Mouse (Mus musculus) liver, embryonic 12.5 days (tissue): ENCODE results near the gene Rfc4. TPM values are rescaled to one million over a fixed set of nuclear protein-coding genes. Genes with fewer than 3 reads are reported as not detected.
A peak's percentile ranks its signal among the peaks of the same experiment; 100 is the strongest.

ENCODE experiments used
- ATAC-seq: fragments of 200-750 bp; cut with Nextera tagmentation; 2 replicates; pipeline ENCODE4 v1.8.0; 2017; ENCODE audit warnings: moderate number of reproducible peaks, mild to moderate bottlenecking, moderate library complexity
- H3K27ac ChIP-seq: fragments of 300-500 bp; sonication (generic); 2 replicates; pipeline ENCODE4 v1.5.1; 2016; ENCODE audit warnings: mild to moderate bottlenecking
- H3K27me3 ChIP-seq: fragments of 300-500 bp; sonication (generic); replicated peaks from 2 replicates; pipeline ENCODE4 v1.6.1; 2016; ENCODE audit warnings: mild to moderate bottlenecking, moderate library complexity
- H3K36me3 ChIP-seq: fragments of 300-500 bp; sonication (generic); 2 replicates; pipeline ENCODE4 v1.6.1; 2016; ENCODE audit warnings: mild to moderate bottlenecking, moderate library complexity
- H3K4me1 ChIP-seq: fragments of 300-500 bp; sonication (generic); 2 replicates; pipeline ENCODE4 v1.6.1; 2016
- H3K4me2 ChIP-seq: fragments of 300-500 bp; sonication (generic); 2 replicates; pipeline ENCODE4 v1.6.1; 2016; ENCODE audit warnings: mild to moderate bottlenecking, moderate library complexity
- H3K4me3 ChIP-seq: fragments of 300-500 bp; sonication (generic); 2 replicates; pipeline ENCODE4 v1.5.1; 2016; ENCODE audit warnings: mild to moderate bottlenecking, moderate library complexity
- H3K9ac ChIP-seq: fragments of 300-500 bp; sonication (generic); 2 replicates; pipeline ENCODE4 v1.6.1; 2016; ENCODE audit warnings: mild to moderate bottlenecking, moderate library complexity
- H3K9me3 ChIP-seq: fragments of 300-500 bp; sonication (generic); replicated peaks from 2 replicates; pipeline ENCODE4 v1.6.1; 2016; ENCODE audit warnings: mild to moderate bottlenecking, moderate library complexity
- WGBS: fragments of 180-500 bp; shearing (Covaris S2); methylation state at CpG from one replicate; pipeline ENCODE4 v1.1.7; 2016; ENCODE audit not compliant: insufficient replicate concordance; 5-methylcytosine and 5-hydroxymethylcytosine counted together
- polyA plus RNA-seq: library from polyadenylated mRNA; unstranded; fragments of >200 nt; fragmentation: Nextera tagmentation; extraction: Ambion mirVana; gene quantifications from 2 replicates; pipeline ENCODE4 v1.2.1, GENCODE M21; 2016

The Rfc4 gene
- polyA plus RNA-seq, 1 experiment from 2014 or later: 184 TPM

- WGBS: 36% methylated on average over 5 of the region's 5 CpGs
- Histone ChIP-seq H3K36me3 (peaks cover 64% of the 10 kb centered on the region), H3K4me2 (peak overlapping the region; percentile 81), H3K27ac (peak overlapping the region; percentile 95), H3K9me3 (no peaks in the 10 kb centered on the region), H3K9ac (peak overlapping the region; percentile 99), H3K4me3 (peak overlapping the region; percentile 97), H3K4me1 (peaks cover 31% of the 10 kb centered on the region), H3K27me3 (no peaks in the 10 kb centered on the region)
- ATAC-seq: no peak
Observed at GRCm38 (mm10) chr16:23109350-23110280, 17.9 kb downstream of the Rfc4 start.

GRCm38 (mm10) chr16:23108943-23109342, 18.6 kb downstream of the Rfc4 start:
- no peaks in the 10 kb centered on the region for H3K9me3 ChIP-seq
- peak overlapping the region; percentile 97 for H3K4me3 ChIP-seq
- peak overlapping the region; percentile 81 for H3K4me2 ChIP-seq
- ATAC-seq: no peak
- peak overlapping the region; percentile 95 for H3K27ac ChIP-seq
- peak overlapping the region; percentile 99 for H3K9ac ChIP-seq
- peaks cover 33% of the 10 kb centered on the region for H3K4me1 ChIP-seq
- no peaks in the 10 kb centered on the region for H3K27me3 ChIP-seq
- WGBS: 3% methylated on average over 5 of the region's 5 CpGs
- H3K36me3 ChIP-seq: peaks cover 57% of the 10 kb centered on the region

- Histone ChIP-seq H3K36me3 (peaks cover 52% of the 10 kb centered on the region), H3K4me3 (peak overlapping the region; percentile 97), H3K27me3 (no peaks in the 10 kb centered on the region), H3K4me1 (peaks cover 41% of the 10 kb centered on the region), H3K4me2 (peak overlapping the region; percentile 81), H3K9ac (peak overlapping the region; percentile 99), H3K27ac (peak overlapping the region; percentile 95), H3K9me3 (no peaks in the 10 kb centered on the region)
- peak; percentile 79 for ATAC-seq
- under 1% methylated on average over 52 of the region's 52 CpGs for WGBS
Observed at GRCm38 (mm10) chr16:23107946-23108759, 19.4 kb downstream of the Rfc4 start.

GRCm38 (mm10) chr16:23107231-23107942, 20.1 kb downstream of the Rfc4 start, which contains the start of gene Eif4a2:
TSS of gene Eif4a2 (plus strand) at chr16:23107444.
- peak within 1 kb of the TSS; percentile 95 for H3K27ac ChIP-seq
- peak within 1 kb of the TSS; percentile 99 for H3K9ac ChIP-seq
- H3K4me1 ChIP-seq: peaks cover 49% of the 10 kb centered on the region
- H3K9me3 ChIP-seq: no peaks in the 10 kb centered on the region
- 1% methylated on average over 71 of the region's 71 CpGs for WGBS
- H3K27me3 ChIP-seq: no peaks in the 10 kb centered on the region
- peaks cover 45% of the 10 kb centered on the region for H3K36me3 ChIP-seq
- H3K4me2 ChIP-seq: peak within 1 kb of the TSS; percentile 81
- H3K4me3 ChIP-seq: peak within 1 kb of the TSS; percentile 97
- peak; percentile 91 for ATAC-seq

- H3K4me3 ChIP-seq: no peak overlapping the region
- 64% methylated on average over 7 of the region's 7 CpGs for WGBS
- no peaks in the 10 kb centered on the region for H3K9me3 ChIP-seq
- peaks cover 47% of the 10 kb centered on the region for H3K4me1 ChIP-seq
- H3K9ac ChIP-seq: no peak overlapping the region
- peak overlapping the region; percentile 81 for H3K4me2 ChIP-seq
- H3K36me3 ChIP-seq: peaks cover 32% of the 10 kb centered on the region
- H3K27ac ChIP-seq: no peak overlapping the region
- no peak for ATAC-seq
- H3K27me3 ChIP-seq: no peaks in the 10 kb centered on the region
Observed at GRCm38 (mm10) chr16:23106121-23106520, 21.4 kb downstream of the Rfc4 start.

GRCm38 (mm10) chr16:23103841-23104240, 23.7 kb downstream of the Rfc4 start:
- Histone ChIP-seq H3K36me3 (peaks cover 9% of the 10 kb centered on the region), H3K4me1 (peaks cover 45% of the 10 kb centered on the region), H3K9ac (no peak overlapping the region), H3K9me3 (no peaks in the 10 kb centered on the region), H3K4me3 (no peak overlapping the region), H3K27me3 (no peaks in the 10 kb centered on the region; the same call in 1 of the 2 replicates), H3K4me2 (no peak overlapping the region), H3K27ac (no peak overlapping the region)
- no peak for ATAC-seq
- WGBS: 40% methylated on average over 2 of the region's 2 CpGs

GRCm38 (mm10) chr16:23103038-23103745, 24.3 kb downstream of the Rfc4 start:
- Histone ChIP-seq H3K4me2 (peak overlapping the region; percentile 83), H3K9me3 (no peaks in the 10 kb centered on the region), H3K27me3 (no peaks in the 10 kb centered on the region; the same call in 1 of the 2 replicates), H3K27ac (peak overlapping the region; percentile 71), H3K36me3 (peaks cover 3% of the 10 kb centered on the region), H3K4me1 (peaks cover 45% of the 10 kb centered on the region), H3K4me3 (peak overlapping the region; percentile 59), H3K9ac (peak overlapping the region; percentile 71)
- no peak for ATAC-seq
- 22% methylated on average over 17 of the region's 17 CpGs for WGBS

- peak overlapping the region; percentile 71 for H3K9ac ChIP-seq
- no peaks in the 10 kb centered on the region for H3K9me3 ChIP-seq
- no peaks in the 10 kb centered on the region for H3K36me3 ChIP-seq
- H3K27me3 ChIP-seq: no peaks in the 10 kb centered on the region; the same call in 1 of the 2 replicates
- H3K4me3 ChIP-seq: peak overlapping the region; percentile 59
- peaks cover 45% of the 10 kb centered on the region for H3K4me1 ChIP-seq
- peak overlapping the region; percentile 71 for H3K27ac ChIP-seq
- 2% methylated on average over 15 of the region's 15 CpGs for WGBS
- ATAC-seq: no peak
- peak overlapping the region; percentile 83 for H3K4me2 ChIP-seq
Observed at GRCm38 (mm10) chr16:23102340-23103037, 25.0 kb downstream of the Rfc4 start.

- H3K9ac ChIP-seq: peak overlapping the region; percentile 5
- no peaks in the 10 kb centered on the region; the same call in 1 of the 2 replicates for H3K27me3 ChIP-seq
- WGBS: 8% methylated on average over 10 of the region's 10 CpGs
- no peaks in the 10 kb centered on the region for H3K36me3 ChIP-seq
- H3K4me3 ChIP-seq: peak overlapping the region; percentile 38
- peak overlapping the region; percentile 23; the same call in 1 of the 2 replicates for H3K27ac ChIP-seq
- H3K9me3 ChIP-seq: no peaks in the 10 kb centered on the region
- peaks cover 40% of the 10 kb centered on the region for H3K4me1 ChIP-seq
- H3K4me2 ChIP-seq: peak overlapping the region; percentile 54
- ATAC-seq: peak; percentile 46; the same call in 1 of the 2 replicates
Observed at GRCm38 (mm10) chr16:23100613-23101012, 26.9 kb downstream of the Rfc4 start.

- Histone ChIP-seq H3K9ac (peak overlapping the region; percentile 5), H3K9me3 (no peaks in the 10 kb centered on the region), H3K27me3 (no peaks in the 10 kb centered on the region; the same call in 1 of the 2 replicates), H3K27ac (peak overlapping the region; percentile 23; the same call in 1 of the 2 replicates), H3K4me2 (peak overlapping the region; percentile 54), H3K36me3 (no peaks in the 10 kb centered on the region), H3K4me1 (peaks cover 40% of the 10 kb centered on the region), H3K4me3 (peak overlapping the region; percentile 38)
- peak; percentile 29; the same call in 1 of the 2 replicates for ATAC-seq
- WGBS: 5% methylated on average over 9 of the region's 9 CpGs
Observed at GRCm38 (mm10) chr16:23100099-23100575, 27.4 kb downstream of the Rfc4 start.
